Mouse (Mus musculus) bone marrow macrophage, adult 2 months (primary cell): ENCODE results near the gene Ddr2.

Experiments used
- CTCF ChIP-seq: IDR thresholded peaks from 2 replicates; pipeline ENCODE4 v1.5.1; 2012; ENCODE audit warnings: low read depth, mild to moderate bottlenecking, low read length, moderate library complexity
- POLR2A ChIP-seq: IDR thresholded peaks from 2 replicates; pipeline ENCODE4 v1.6.1; 2012; ENCODE audit warnings: mild to moderate bottlenecking, low read depth, low read length, borderline replicate concordance

GRCm38 (mm10) chr1:170051631-170052177 is 58.9 kb downstream of the Ddr2 start:
- TF ChIP-seq CTCF (no peak), POLR2A (no peak)
